In genomic region chr13:24882411-24882810, GRCm38 (mm10) we compare ENCODE assay signal across 12 mouse cellular contexts. TPM values are rescaled to one million over a fixed set of nuclear protein-coding genes. Genes with fewer than 3 reads are reported as not detected.
DNase-seq lines count a peak whose midpoint lies in the region; ATAC-seq lines count a peak whose summit lies in the region.
"Had no signal": no experiment of that assay in that cellular context is flagged by ENCODE, and none has a peak within 500 bp of the region (broad histone marks: within the 10 kb centered on the region; RNA-seq: fewer than 3 reads in every experiment).

No protein-coding gene starts in this region.

- no peaks in the 10 kb centered on the region for H3K9me3 ChIP-seq in kidney, embryonic 15.5 days (replicated peaks)
- H3K9me3 ChIP-seq: hindbrain, embryonic 15.5 days; liver, embryonic 13.5 days had no signal

- H3K4me2 ChIP-seq in kidney, embryonic 15.5 days, result no peak overlapping the region
- H3K4me2 ChIP-seq: hindbrain, embryonic 15.5 days; liver, embryonic 13.5 days had no signal

- no peak overlapping the region for H3K9ac ChIP-seq in kidney, embryonic 15.5 days
- H3K9ac ChIP-seq: hindbrain, embryonic 15.5 days; liver, embryonic 13.5 days had no signal

- H3K4me3 ChIP-seq in kidney, embryonic 15.5 days (replicated peaks), result no peak overlapping the region
- H3K4me3 ChIP-seq: hindbrain, embryonic 15.5 days; liver, embryonic 13.5 days; megakaryocyte, embryonic 14.5 days had no signal

- H3K27ac ChIP-seq in kidney, embryonic 15.5 days, result no peak overlapping the region
- H3K27ac ChIP-seq: hindbrain, embryonic 15.5 days; liver, embryonic 13.5 days had no signal

- no peaks in the 10 kb centered on the region for H3K27me3 ChIP-seq in kidney, embryonic 15.5 days
- H3K27me3 ChIP-seq: hindbrain, embryonic 15.5 days; liver, embryonic 13.5 days had no signal

- H3K4me1 ChIP-seq in kidney, embryonic 15.5 days, result peaks cover 12% of the 10 kb centered on the region
- H3K4me1 ChIP-seq: hindbrain, embryonic 15.5 days; liver, embryonic 13.5 days; megakaryocyte, embryonic 14.5 days had no signal

- no peak for ATAC-seq in kidney, embryonic 15.5 days (replicated peaks; ENCODE audit: low FRiP score)

- no peaks in the 10 kb centered on the region for H3K36me3 ChIP-seq in kidney, embryonic 15.5 days
- H3K36me3 ChIP-seq: liver, embryonic 13.5 days had no signal

- DNase-seq in adrenal gland, postnatal 14 days, result peak; percentile 48
- DNase-seq in adrenal gland, adult 2 months, result no peak
- DNase-seq in kidney, adult 11 months, result peak; percentile 44
- peak; percentile 52 for DNase-seq in testis, postnatal 10 days (ENCODE audit: low spot score)
- DNase-seq in testis, postnatal 14 days (ENCODE audit: low spot score), result no peak
- DNase-seq in urinary bladder, postnatal 4 days (ENCODE audit: low spot score in 2 of 2), result no peak
- no peak for DNase-seq in embryo, embryonic 10.5 days (ENCODE audit: low spot score)
- DNase-seq: cerebellum, adult 2 months; liver, embryonic 13.5 days had no signal

- WGBS in kidney, embryonic 15.5 days, result 95% methylated on average over 6 of the region's 6 CpGs

RNA-seq across cellular contexts. Expression of gene D130043K22Rik, which starts 37.5 kb away (rescaled TPM):
- total RNA-seq in adrenal gland, postnatal 14 days (2021), result 0.83 and 1.3 TPM in 2 replicates
- total RNA-seq in adrenal gland, adult 2 months (2021), result 1 to 10 TPM in 1 of 2 experiments, under 1 TPM in 1; 0.29 to 1.7 TPM
- polyA plus RNA-seq in adrenal gland, adult 2 months (2012; rRNA removed), result 0.20 and 0.31 TPM in 2 replicates
- polyA plus RNA-seq in kidney, embryonic 15.5 days (2015; fragmentation: Nextera tagmentation; extraction: Ambion mirVana), result 0.57 and 0.61 TPM in 2 replicates

RNA-seq across cellular contexts. Expression of gene Tdp2, which starts 50.9 kb away (rescaled TPM):
- total RNA-seq in adrenal gland, postnatal 14 days (2021), result 24.3 and 26.0 TPM in 2 replicates
- 10 to 100 TPM; 16.7 to 20.7 TPM for total RNA-seq in adrenal gland, adult 2 months (2021)
- polyA plus RNA-seq in adrenal gland, adult 2 months (2012; rRNA removed), result 9.0 and 11.3 TPM in 2 replicates
- 63.9 and 65.5 TPM in 2 replicates for polyA plus RNA-seq in kidney, embryonic 15.5 days (2015; fragmentation: Nextera tagmentation; extraction: Ambion mirVana)

RNA-seq across cellular contexts. Expression of gene Acot13, which starts 51.1 kb away (rescaled TPM):
- 135 and 157 TPM in 2 replicates for total RNA-seq in adrenal gland, postnatal 14 days (2021)
- total RNA-seq in adrenal gland, adult 2 months (2021), result 10 to 100 TPM; 86.6 to 88.5 TPM
- polyA plus RNA-seq in adrenal gland, adult 2 months (2012; rRNA removed), result 44.0 and 63.8 TPM in 2 replicates
- polyA plus RNA-seq in kidney, embryonic 15.5 days (2015; fragmentation: Nextera tagmentation; extraction: Ambion mirVana), result 103 and 105 TPM in 2 replicates

RNA-seq across cellular contexts. Expression of gene Aldh5a1, which starts 55.0 kb away (rescaled TPM):
- 13.6 and 18.5 TPM in 2 replicates for total RNA-seq in adrenal gland, postnatal 14 days (2021)
- 10 to 100 TPM; 16.2 to 17.7 TPM for total RNA-seq in adrenal gland, adult 2 months (2021)
- 18.5 and 21.4 TPM in 2 replicates for polyA plus RNA-seq in adrenal gland, adult 2 months (2012; rRNA removed)
- polyA plus RNA-seq in kidney, embryonic 15.5 days (2015; fragmentation: Nextera tagmentation; extraction: Ambion mirVana), result 7.8 and 7.9 TPM in 2 replicates

Comparison
In these comparisons a context has a peak if more than half of its experiments do, and no peak if none do; other contexts are left out.
1. DNase-seq: peak in adrenal gland, postnatal 14 days (single experiment), kidney, adult 11 months (single experiment) and testis, postnatal 10 days (single experiment); none in adrenal gland, adult 2 months (single experiment), testis, postnatal 14 days (single experiment), urinary bladder, postnatal 4 days (0 of 2) and embryo, embryonic 10.5 days (single experiment).